Mouse (Mus musculus) lung, postnatal 36 days (tissue): ENCODE measurements around the gene Gm18336.
A peak's percentile ranks its signal among the peaks of the same experiment; 100 is the strongest.
"Not testable (repeated sequence)": the region's sequence is repeated elsewhere in the genome, so short reads cannot be mapped to it uniquely, and the experiment has no call there.

Source experiments
- DNase-seq: peaks from one replicate; pipeline ENCODE4 v3.0.0; 2022; ENCODE audit warnings: mixed read lengths

Gm18336 gene

GRCm38 (mm10) chrX:73398636-73399035 lies at the start of gene Gm18336:
Gm18336 (minus strand) TSS chrX:73398736.
- not testable (repeated sequence) for DNase-seq

GRCm38 (mm10) chrX:73441428-73441827 lies 42.9 kb upstream of the Gm18336 start:
- DNase-seq = no peak

- peak; percentile 14 for DNase-seq
These were observed 36.7 kb upstream of the Gm18336 start, which contains the start of gene Trex2 for GRCm38 (mm10) chrX:73435252-73435651. Trex2 (minus strand) TSS chrX:73435344.

GRCm38 (mm10) chrX:73432850-73433249 lies 34.3 kb upstream of the Gm18336 start:
- peak; percentile 21 for DNase-seq

GRCm38 (mm10) chrX:73430036-73430435 lies 31.5 kb upstream of the Gm18336 start:
- DNase-seq = peak; percentile 11

- no peak for DNase-seq
These were observed 14.2 kb upstream of the Gm18336 start for GRCm38 (mm10) chrX:73412767-73413166.

- DNase-seq = no peak
These were observed 12.5 kb upstream of the Gm18336 start, which contains the start of gene Zfp92 for GRCm38 (mm10) chrX:73410880-73411517. Zfp92 (plus strand) TSS chrX:73411096.

- DNase-seq = no peak
These were observed 3.1 kb upstream of the Gm18336 start for GRCm38 (mm10) chrX:73401616-73402015.

- DNase-seq = no peak
These were observed 2.4 kb upstream of the Gm18336 start for GRCm38 (mm10) chrX:73400951-73401350.

GRCm38 (mm10) chrX:73396446-73396845 lies 2.1 kb downstream of the Gm18336 start:
- no peak for DNase-seq

GRCm38 (mm10) chrX:73391481-73391880 lies 7.1 kb downstream of the Gm18336 start:
- DNase-seq = no peak

GRCm38 (mm10) chrX:73384924-73385323 lies 13.6 kb downstream of the Gm18336 start:
- no peak for DNase-seq

GRCm38 (mm10) chrX:73384419-73384818 lies 14.1 kb downstream of the Gm18336 start:
- DNase-seq = no peak

GRCm38 (mm10) chrX:73363291-73363690 lies 35.2 kb downstream of the Gm18336 start:
- peak; percentile 10 for DNase-seq

GRCm38 (mm10) chrX:73356719-73357118 lies 41.8 kb downstream of the Gm18336 start:
- DNase-seq = no peak

GRCm38 (mm10) chrX:73356163-73356562 lies 42.4 kb downstream of the Gm18336 start:
- DNase-seq = no peak
